Mouse (Mus musculus) central nervous system, embryonic 11.5 days (tissue): ENCODE measurements around the gene Gjc1. TPM values are rescaled to one million over a fixed set of nuclear protein-coding genes. Genes with fewer than 3 reads are reported as not detected.

Source experiments
- polyA plus RNA-seq: library from polyadenylated mRNA; depleted of rRNA; stranded (reverse); fragments of >200 nt; gene quantifications from 2 replicates; pipeline ENCODE4 v1.2.3, GENCODE M21; 2012; rRNA removed

Gjc1 gene
- 116 and 119 TPM in 2 replicates for polyA plus RNA-seq

DNA sequence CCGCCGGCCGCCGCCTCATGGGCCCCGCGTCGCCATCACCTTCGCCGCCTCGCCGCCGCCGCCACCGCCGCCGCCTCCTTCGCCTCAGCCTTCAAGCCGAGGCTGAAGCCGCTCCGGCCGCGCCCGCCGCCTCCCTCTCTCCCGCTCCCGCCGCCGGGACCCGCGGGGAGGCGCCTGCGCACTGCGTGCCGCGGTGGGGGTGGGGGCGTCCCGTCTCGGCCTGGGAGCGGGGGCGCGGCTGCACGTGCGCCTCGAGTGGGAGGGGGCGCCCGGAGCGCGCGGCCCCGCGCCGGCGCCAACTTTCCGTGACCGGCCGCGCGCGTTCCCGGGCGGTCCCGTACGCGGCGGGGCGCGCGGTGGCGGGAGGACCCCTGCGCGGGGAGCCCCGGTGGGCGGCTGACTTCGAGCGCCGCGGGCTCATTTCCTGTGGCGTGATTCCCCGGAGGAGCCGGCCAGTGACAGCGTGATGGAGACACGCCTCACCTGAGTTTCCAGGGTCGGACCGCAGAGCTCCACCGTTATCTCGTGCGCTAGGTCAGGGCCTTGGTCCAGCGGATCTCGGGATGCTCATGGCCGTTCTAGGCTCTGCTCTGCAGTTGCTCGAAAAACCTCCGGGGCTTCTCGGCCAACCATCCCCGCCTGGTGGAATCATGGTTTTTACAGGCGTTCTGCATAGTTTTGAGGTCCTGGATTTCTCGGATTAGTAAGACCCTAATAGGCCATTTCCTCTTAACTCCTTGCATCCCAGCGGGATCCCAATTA lies at the start of gene Gjc1:
Gene Gjc1 (minus strand): TSS at position 680 of the 762 bp plus-strand sequence.

DNA sequence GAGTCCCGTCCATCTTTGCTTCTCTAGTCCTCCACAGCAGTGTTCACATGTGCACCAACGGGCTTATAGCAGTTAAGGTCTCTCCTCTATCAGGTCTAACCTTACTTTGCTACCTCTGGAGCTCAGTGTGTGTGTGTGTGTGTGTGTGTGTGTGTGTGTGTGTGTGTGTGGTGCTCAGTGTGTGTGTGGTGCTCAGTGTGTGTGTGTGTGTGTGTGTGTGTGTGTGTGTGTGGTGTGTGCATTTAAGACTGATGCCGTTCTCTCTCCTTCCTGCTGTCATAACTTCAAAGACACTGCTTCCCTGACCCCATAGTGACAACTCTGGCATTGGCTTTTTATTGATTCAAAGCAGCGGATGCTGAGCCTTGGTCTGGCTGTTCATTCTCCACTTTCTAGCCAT lies 16.0 kb upstream of the Gjc1 start, which contains the start of gene Higd1b:
Gene Higd1b (plus strand): TSS at position 301 of the 400 bp plus-strand sequence.

DNA sequence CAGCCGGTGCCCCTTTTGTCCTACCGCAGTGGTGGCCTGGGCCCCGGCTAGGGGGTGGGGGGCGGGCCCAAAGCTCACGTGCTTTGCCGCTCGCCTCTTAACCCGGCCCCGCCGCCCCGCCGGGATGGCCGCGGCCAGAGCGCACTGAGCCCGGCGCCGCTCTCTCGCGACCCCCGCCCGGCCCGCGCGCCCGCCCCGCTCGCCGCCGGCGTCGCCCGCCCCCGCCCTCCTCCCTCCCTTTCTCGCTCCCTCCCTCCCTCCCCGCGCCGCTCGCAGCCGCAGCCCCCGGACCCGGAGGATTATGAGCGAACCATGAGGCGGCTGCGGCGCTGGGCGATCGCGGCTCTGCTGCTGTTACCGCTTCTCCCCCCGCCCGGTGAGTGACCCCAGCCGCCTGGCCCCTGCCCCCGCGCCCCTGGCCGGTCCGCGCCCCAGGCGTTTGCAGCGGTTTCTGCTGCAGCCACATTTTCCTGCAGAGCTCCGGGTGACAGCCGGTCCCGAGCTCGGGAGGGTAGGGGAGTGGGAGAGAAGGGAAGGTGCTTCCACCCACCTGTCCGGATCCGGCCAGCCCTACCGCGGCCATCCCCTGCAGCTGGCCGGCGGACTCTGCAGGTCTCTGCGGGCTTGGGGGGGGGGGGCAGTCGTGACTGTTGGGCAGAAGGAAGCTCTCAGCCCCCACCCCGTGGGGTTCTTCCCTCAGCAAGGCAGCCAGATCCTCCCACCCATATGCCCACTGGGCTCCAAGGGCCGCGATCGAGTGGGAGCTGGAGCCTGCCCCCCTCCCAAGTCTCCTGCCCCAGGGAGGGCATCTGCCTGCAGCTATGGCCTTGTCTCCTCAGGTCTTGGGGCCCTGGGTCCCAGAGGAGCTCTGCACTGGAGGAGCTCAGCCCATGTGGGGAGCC lies 57.9 kb downstream of the Gjc1 start, which contains the start of gene Adam11:
Gene Adam11 (plus strand): TSS at position 131 of the 902 bp plus-strand sequence.

Other genes starting within 250 kb of the Gjc1 start
- gene Gm11627, start 240.2 kb downstream of the Gjc1 start, polyA plus RNA-seq, result 5.9 and 6.0 TPM in 2 replicates
- 53.2 and 101 TPM in 2 replicates for gene Fzd2, start 215.3 kb downstream of the Gjc1 start, polyA plus RNA-seq
- 0.22 and 0.56 TPM in 2 replicates for gene Meioc, start 156.0 kb downstream of the Gjc1 start, polyA plus RNA-seq
- 33.8 and 39.1 TPM in 2 replicates for gene Ccdc43, start 121.9 kb downstream of the Gjc1 start, polyA plus RNA-seq
- gene Adam11, start 58.3 kb downstream of the Gjc1 start, polyA plus RNA-seq, result 20.9 and 31.1 TPM in 2 replicates
- not detected in 2 replicates for gene Higd1b, start 16.1 kb upstream of the Gjc1 start, polyA plus RNA-seq
- 127 and 232 TPM in 2 replicates for gene Eftud2, start 61.3 kb upstream of the Gjc1 start, polyA plus RNA-seq
- gene Ccdc103, start 61.5 kb upstream of the Gjc1 start, polyA plus RNA-seq, result 1.1 and 1.8 TPM in 2 replicates
- 0.05 TPM in 1 of 2 replicates, not detected in the other for gene Fam187a, start 65.5 kb upstream of the Gjc1 start, polyA plus RNA-seq
- 0.40 and 0.55 TPM in 2 replicates for gene Gfap, start 81.2 kb upstream of the Gjc1 start, polyA plus RNA-seq
- gene Kif18b, start 105.4 kb upstream of the Gjc1 start, polyA plus RNA-seq, result 23.2 and 28.6 TPM in 2 replicates
- gene C1ql1, start 127.0 kb upstream of the Gjc1 start, polyA plus RNA-seq, result 9.9 and 11.7 TPM in 2 replicates
- 35.3 and 49.5 TPM in 2 replicates for gene Nmt1, start 208.5 kb upstream of the Gjc1 start, polyA plus RNA-seq
- gene Dcakd, start 208.6 kb upstream of the Gjc1 start, polyA plus RNA-seq, result 161 and 243 TPM in 2 replicates